Mouse (Mus musculus): Measurements from ENCODE around the gene Ccl7.

Gene Ccl7

DNA sequence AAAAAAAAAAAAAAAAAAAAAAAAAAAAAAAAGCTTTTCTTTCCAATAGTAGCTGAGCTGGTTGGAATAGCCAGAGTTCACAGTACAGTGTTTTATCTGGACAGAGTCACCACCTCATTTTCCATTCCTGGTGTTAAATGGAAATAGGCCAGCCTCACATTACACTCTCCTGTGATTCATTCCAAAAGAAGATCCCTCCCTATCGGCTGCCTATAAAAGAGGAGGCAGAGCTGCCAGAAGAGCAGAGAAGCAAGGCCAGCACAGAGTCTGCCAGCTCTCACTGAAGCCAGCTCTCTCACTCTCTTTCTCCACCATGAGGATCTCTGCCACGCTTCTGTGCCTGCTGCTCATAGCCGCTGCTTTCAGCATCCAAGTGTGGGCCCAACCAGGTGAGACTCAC is at the start of gene Ccl7:
Gene Ccl7, plus strand, starts transcription at position 242 of the 400 bp plus-strand sequence.
- DNase-seq: no peak

DNA sequence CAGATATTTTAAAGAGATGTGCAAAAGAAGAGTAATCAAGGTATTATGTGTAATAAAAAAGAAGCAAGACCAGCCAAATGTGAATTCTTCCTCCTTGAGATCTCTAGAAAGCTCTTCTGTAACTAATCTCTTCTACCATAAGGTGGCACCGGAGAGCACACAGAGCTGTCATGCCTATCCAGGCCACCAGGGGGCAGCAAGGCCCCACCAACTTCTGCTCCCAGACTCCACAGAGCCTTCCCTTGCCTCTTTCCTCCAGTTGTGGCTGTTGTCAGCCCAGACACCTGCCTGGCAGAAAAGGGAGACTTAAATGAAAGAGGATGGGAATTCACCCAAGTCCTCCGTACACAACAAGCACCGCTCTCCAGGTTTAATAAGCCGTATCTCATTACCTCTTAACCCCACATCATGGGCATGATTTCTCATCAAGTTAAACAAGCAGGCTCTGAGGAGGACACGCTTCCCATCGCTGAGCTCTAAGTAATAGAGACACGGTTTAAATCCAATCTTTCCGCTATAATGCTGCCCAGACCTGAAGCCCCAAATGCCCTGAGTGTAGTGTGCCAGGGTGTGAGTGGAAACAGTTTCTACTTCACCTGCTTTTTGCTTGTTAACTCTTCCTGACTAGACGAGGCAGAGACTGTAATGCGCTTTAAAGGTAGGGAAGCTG is 49.2 kb upstream of the Ccl7 start:
- DNase-seq: peak; percentile 74

DNA sequence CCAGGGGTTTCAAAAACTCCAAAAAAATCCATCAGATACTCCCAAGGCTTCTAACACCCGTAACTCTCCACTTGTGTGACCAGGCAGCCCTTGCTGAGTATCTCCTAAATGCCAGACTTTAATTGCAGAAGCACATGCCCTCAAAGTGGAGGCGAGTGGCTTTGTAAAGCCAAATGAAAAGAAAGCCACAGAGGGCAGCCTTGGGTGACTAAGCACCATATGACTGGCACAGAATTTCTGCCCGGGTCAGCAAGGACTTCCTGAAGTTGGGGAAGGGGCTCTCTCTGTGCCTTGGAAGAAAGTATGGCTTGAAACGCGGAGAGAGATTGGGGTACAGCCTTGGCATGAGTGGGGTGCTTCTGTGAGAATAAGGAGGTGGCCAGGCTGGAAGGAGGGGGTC is 48.4 kb upstream of the Ccl7 start:
- DNase-seq: no peak

GRCm38 (mm10) chr11:81998646-81999045 is 46.9 kb upstream of the Ccl7 start:
- DNase-seq: no peak

DNA sequence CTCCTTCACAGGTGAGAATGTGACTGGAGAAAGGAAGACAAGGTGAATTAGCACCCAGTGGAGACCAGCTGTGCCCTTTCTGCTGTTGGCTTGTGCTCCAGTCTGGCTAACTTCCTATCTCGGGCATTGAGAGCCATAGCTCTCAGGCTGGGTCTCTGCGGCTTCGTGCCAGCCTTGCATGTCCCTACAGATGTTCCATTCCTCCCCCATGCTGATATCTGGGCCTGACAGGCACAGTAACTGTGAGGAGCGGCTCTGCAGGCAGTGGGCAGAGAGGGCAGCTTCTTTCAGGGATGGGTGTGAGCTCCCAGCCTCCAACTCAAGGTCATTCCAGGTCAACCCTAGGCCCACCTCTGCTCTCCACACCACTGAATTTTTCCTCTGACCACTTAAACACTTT is 46.0 kb upstream of the Ccl7 start:
- DNase-seq: no peak

DNA sequence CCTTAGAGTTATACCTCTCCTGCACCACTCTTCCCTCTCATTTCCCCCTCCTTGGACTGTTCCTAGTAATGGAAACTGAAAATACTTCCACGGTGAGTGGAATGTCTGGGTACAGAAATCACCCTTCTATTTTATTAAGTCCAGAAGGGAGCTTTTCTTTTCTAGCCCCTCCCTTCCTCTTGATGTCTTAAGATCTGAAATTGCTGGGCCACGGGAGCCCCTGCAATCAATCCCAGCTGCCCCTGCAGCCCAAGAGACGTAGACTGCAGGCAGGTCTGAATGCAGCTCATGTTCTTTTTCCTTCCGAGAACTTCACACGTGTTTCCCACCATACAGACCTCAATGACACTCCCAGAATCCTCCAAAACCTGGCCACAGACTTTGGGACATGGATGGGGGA is 44.9 kb upstream of the Ccl7 start:
- DNase-seq: no peak

DNA sequence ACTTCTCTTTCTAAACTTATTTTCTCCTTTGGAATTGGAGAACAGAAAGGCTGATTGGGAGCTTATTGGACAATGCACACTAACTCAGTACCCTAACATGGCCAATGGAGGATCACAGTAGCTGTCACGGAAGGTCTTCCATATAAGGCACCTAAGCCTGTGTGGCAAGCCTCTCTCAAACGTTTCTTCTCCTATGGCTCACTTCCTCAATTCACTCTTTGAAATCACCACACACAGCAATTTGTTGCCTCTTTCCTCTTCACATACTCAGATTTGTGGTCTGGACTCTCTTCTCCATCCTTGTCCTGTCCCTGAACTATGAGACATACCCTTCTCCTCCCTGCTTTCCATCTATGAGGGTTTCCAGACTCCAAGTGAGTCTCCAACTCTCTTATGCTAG is 40.7 kb upstream of the Ccl7 start:
- no peak for DNase-seq

DNA sequence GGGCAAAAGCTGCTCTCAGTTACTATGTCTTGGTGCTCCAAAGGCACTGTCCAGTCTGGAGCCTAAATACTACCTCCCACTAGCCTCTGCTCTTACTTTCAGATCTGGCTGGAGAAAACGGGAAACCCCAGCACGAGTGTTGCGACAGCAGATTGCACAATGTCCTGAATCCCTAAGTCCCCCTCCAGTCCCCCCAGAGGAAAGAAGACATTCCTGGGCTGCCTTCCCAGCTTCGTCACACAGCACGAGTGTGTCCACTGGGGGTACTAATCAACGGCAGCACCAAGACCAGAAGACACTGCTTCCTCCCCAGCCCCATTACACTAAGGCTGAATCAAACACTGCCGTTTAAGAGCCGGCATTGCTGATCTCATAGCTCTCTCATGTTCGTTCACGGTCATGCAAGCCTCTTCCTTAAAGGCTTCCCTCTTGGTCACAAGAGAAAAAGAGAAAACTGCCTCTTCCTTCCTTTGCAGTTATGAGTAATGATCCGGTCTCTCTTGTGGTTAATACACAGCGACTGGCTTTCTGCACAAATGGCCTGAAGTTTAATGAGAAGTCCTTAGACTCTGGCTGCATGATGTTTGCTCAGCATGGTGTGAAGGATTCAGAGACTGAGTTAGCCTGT is 38.6 kb upstream of the Ccl7 start:
- peak; percentile 51 for DNase-seq

DNA sequence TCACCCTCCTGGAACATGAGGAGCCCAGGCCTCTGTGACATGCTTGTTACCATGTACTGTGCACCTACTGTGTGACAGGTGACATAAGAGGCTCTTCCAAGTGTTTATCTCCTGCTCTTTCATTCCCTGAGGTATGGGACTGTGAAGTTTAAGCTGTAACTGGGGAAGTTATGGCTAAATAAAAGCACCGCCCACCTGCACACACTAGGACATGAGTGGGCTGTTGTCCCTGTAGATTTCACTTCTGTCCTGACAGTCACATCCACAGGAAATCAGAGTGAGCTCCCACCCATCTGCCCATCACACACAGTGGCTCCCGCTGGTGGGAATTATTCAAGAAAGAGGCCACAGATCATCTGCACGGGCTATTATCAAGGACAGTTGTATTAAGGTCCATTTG is 35.4 kb upstream of the Ccl7 start:
- DNase-seq: no peak

GRCm38 (mm10) chr11:82011411-82012193 is 33.9 kb upstream of the Ccl7 start:
- DNase-seq: no peak

- DNase-seq: no peak
Observed at GRCm38 (mm10) chr11:82013756-82014155, 31.8 kb upstream of the Ccl7 start.

- DNase-seq: no peak
Observed at GRCm38 (mm10) chr11:82015066-82015465, 30.4 kb upstream of the Ccl7 start.

GRCm38 (mm10) chr11:82016181-82016780 is 29.2 kb upstream of the Ccl7 start:
- no peak for DNase-seq

- DNase-seq: no peak
Observed at GRCm38 (mm10) chr11:82019389-82019788, 26.1 kb upstream of the Ccl7 start.

DNA sequence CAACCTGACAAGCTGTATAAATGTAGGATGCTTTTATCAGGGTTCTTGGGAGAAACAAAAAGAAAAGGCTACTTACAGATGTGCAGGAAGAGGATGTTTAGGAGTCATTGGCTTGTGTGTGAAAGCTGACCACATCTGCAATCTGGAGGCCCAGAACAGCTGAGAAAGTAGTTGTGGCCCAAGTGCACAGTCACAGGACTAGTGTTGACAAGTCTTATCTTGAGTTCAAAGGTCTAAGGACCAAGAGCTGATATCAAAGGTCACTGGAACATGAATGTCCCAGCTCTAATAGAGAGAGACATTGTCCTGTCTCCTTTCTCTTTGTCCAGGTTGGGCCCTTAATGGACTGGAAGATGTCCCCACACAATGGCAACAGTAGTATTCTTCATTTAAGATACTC is 25.7 kb upstream of the Ccl7 start:
- DNase-seq: no peak

- no peak for DNase-seq
Observed at GRCm38 (mm10) chr11:82021406-82021805, 24.1 kb upstream of the Ccl7 start.

DNA sequence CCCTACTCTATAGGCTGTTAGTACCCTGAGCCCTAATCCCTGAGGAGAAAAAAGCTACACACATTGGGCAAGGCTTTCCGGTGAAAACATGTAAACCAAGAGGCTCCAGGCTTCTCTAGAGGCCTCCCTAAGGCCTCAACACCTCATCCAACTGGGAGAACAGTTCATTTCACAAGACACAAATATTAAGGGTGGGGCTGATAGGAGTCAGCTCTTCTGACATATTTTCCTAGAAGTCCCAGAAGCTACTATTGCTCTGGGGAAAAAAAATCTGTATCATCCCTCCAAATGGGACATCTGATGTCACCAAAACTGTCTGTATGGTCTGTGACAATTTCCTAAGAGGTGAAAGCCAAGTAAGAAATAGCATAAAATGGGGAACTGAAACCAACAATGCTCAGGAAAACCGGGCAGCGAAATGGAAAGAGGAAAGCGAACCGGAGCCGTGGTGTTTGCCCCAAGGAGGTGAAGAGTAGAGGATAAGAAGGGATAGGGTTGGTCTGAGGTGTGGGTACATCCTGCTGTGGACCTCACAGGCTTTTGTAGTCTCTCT is 22.9 kb upstream of the Ccl7 start:
- DNase-seq: no peak

GRCm38 (mm10) chr11:82023769-82024168 is 21.7 kb upstream of the Ccl7 start:
- no peak for DNase-seq

DNA sequence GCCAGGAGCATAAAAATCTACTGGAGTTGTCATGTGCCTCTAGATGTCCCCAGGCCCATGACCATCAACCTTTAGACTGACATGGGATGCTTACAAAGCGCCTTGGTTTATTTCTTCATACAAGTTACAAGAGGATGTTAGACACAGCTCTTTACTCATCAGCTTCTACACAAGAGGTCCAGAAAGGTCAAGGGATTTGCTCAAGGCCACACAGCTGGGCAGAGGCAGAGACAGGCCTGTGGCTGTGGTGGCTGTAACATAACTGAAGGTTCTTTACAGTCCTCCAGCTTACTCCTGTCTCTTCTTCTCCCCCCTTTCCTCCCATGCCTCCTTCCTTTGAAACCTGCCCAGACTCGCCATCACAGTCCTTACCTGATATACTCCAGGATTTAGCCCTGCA is 15.3 kb upstream of the Ccl7 start:
- no peak for DNase-seq

GRCm38 (mm10) chr11:82032136-82032535 is 13.4 kb upstream of the Ccl7 start:
- no peak for DNase-seq

GRCm38 (mm10) chr11:82032678-82033344 is 12.7 kb upstream of the Ccl7 start:
- peak; percentile 25 for DNase-seq

DNA sequence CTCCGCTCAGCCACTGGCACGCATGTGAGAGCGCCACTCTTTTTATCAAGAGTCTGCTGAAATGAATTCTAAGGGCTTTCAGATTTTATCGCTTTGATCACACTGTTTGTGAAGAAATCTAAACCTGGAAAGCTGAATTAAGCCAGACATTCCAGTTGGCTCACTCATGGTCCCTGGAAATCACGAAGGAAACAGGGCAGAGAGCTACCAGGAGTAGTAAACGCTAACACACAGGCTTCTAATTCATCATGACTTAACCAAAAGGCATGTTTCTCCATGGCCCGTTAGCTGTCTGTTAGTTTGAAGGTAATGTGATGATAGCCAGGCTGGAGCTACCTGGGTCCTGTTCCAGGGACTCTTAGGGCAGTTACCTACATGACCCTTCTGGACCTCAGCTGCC is 11.1 kb upstream of the Ccl7 start:
- no peak for DNase-seq

GRCm38 (mm10) chr11:82035356-82035755 is 10.2 kb upstream of the Ccl7 start, which contains the start of gene Ccl2:
TSS of gene Ccl2 (plus strand) at chr11:82035571.
- DNase-seq: peak; percentile 18
